Mouse (Mus musculus): ENCODE results near the gene Tmx2. TPM values are rescaled to one million over a fixed set of nuclear protein-coding genes. Genes with fewer than 3 reads are reported as not detected.

Gene Tmx2
- polyA plus RNA-seq, 2 experiments: 66.0 to 93.0 TPM

- Histone ChIP-seq H3K4me1 (ENCODE audit: control insufficient read depth, insufficient read depth, low read length) (no peaks in the 10 kb centered on the region), H3K36me3 (ENCODE audit: control insufficient read depth, insufficient read depth, low read length) (peaks cover 46% of the 10 kb centered on the region), H3K9me3 (ENCODE audit: control insufficient read depth, low read length) (no peaks in the 10 kb centered on the region), H3K27me3 (ENCODE audit: control insufficient read depth, insufficient read depth, low read length) (no peaks in the 10 kb centered on the region), H3K4me2 (replicated peaks; ENCODE audit: low read depth, low read length, severe bottlenecking) (no peak overlapping the region), H3K27ac (replicated peaks; ENCODE audit: low read depth, low read length) (no peak overlapping the region), H3K9ac (ENCODE audit: low read depth, low read length, severe bottlenecking) (no peak overlapping the region), H3K4me3 (replicated peaks; ENCODE audit: low read length) (no peak overlapping the region)
- DNase-seq (ENCODE audit: low spot score) (no peak), ATAC-seq (ENCODE audit: low FRiP score, low read depth) (no peak)
- TF ChIP-seq POLR2A (IDR thresholded peaks at IDR 0.05; ENCODE audit: borderline replicate concordance, extremely low read depth, insufficient read depth, insufficient read length): no peak
- 87% methylated on average over 3 of the region's 3 CpGs for WGBS
These were observed 55.4 kb downstream of the Tmx2 start for GRCm38 (mm10) chr2:84623428-84624119.

GRCm38 (mm10) chr2:84622668-84623067, 56.3 kb downstream of the Tmx2 start:
- Histone ChIP-seq H3K9me3 (ENCODE audit: control insufficient read depth, low read length) (no peaks in the 10 kb centered on the region), H3K27ac (replicated peaks; ENCODE audit: low read depth, low read length) (no peak overlapping the region), H3K36me3 (ENCODE audit: control insufficient read depth, insufficient read depth, low read length) (peaks cover 46% of the 10 kb centered on the region), H3K4me3 (replicated peaks; ENCODE audit: low read length) (no peak overlapping the region), H3K4me2 (replicated peaks; ENCODE audit: low read depth, low read length, severe bottlenecking) (no peak overlapping the region), H3K9ac (ENCODE audit: low read depth, low read length, severe bottlenecking) (no peak overlapping the region), H3K27me3 (ENCODE audit: control insufficient read depth, insufficient read depth, low read length) (no peaks in the 10 kb centered on the region), H3K4me1 (ENCODE audit: control insufficient read depth, insufficient read depth, low read length) (no peaks in the 10 kb centered on the region)
- DNase-seq (ENCODE audit: low spot score) (no peak), ATAC-seq (ENCODE audit: low FRiP score, low read depth) (no peak)
- WGBS: 82% methylated on average over 2 of the region's 2 CpGs
- TF ChIP-seq POLR2A (IDR thresholded peaks at IDR 0.05; ENCODE audit: borderline replicate concordance, extremely low read depth, insufficient read depth, insufficient read length): no peak

Other genes starting within 250 kb of the Tmx2 start
- 22.7 and 28.3 TPM in 2 replicates for gene Tfpi, start 202.4 kb downstream of the Tmx2 start, polyA plus RNA-seq (2012; rRNA removed)
- 29.6 and 31.2 TPM in 2 replicates for gene Tfpi, start 202.4 kb downstream of the Tmx2 start, polyA plus RNA-seq (2014; fragmentation: Nextera tagmentation; extraction: Ambion mirVana)
- 85.0 and 92.1 TPM in 2 replicates for gene Ctnnd1, start 28.4 kb downstream of the Tmx2 start, polyA plus RNA-seq (2012; rRNA removed)
- 46.0 and 47.7 TPM in 2 replicates for gene Ctnnd1, start 28.4 kb downstream of the Tmx2 start, polyA plus RNA-seq (2014; fragmentation: Nextera tagmentation; extraction: Ambion mirVana)
- gene Btbd18, start 20.1 kb downstream of the Tmx2 start, polyA plus RNA-seq (2012; rRNA removed): 0.01 TPM in 1 of 2 replicates, not detected in the other
- gene Btbd18, start 20.1 kb downstream of the Tmx2 start, polyA plus RNA-seq (2014; fragmentation: Nextera tagmentation; extraction: Ambion mirVana): 0.14 and 0.15 TPM in 2 replicates
- 224 and 297 TPM in 2 replicates for gene Selenoh, start 8.4 kb downstream of the Tmx2 start, polyA plus RNA-seq (2012; rRNA removed)
- 274 and 276 TPM in 2 replicates for gene Selenoh, start 8.4 kb downstream of the Tmx2 start, polyA plus RNA-seq (2014; fragmentation: Nextera tagmentation; extraction: Ambion mirVana)
- gene Gm28635, start 1.1 kb downstream of the Tmx2 start, polyA plus RNA-seq (2012; rRNA removed): not detected in 2 replicates
- gene Gm28635, start 1.1 kb downstream of the Tmx2 start, polyA plus RNA-seq (2014; fragmentation: Nextera tagmentation; extraction: Ambion mirVana): not detected in 2 replicates
- gene Med19, start 738 bp downstream of the Tmx2 start, polyA plus RNA-seq (2012; rRNA removed): 20.4 and 20.7 TPM in 2 replicates
- gene Med19, start 738 bp downstream of the Tmx2 start, polyA plus RNA-seq (2014; fragmentation: Nextera tagmentation; extraction: Ambion mirVana): 33.6 and 33.7 TPM in 2 replicates
- gene Zdhhc5, start 36.0 kb upstream of the Tmx2 start, polyA plus RNA-seq (2012; rRNA removed): 46.6 and 55.4 TPM in 2 replicates
- 34.0 and 36.5 TPM in 2 replicates for gene Zdhhc5, start 36.0 kb upstream of the Tmx2 start, polyA plus RNA-seq (2014; fragmentation: Nextera tagmentation; extraction: Ambion mirVana)
- gene Clp1, start 48.2 kb upstream of the Tmx2 start, polyA plus RNA-seq (2012; rRNA removed): 19.5 and 21.1 TPM in 2 replicates
- 30.7 and 30.9 TPM in 2 replicates for gene Clp1, start 48.2 kb upstream of the Tmx2 start, polyA plus RNA-seq (2014; fragmentation: Nextera tagmentation; extraction: Ambion mirVana)
- 13.2 and 14.6 TPM in 2 replicates for gene Ypel4, start 54.9 kb upstream of the Tmx2 start, polyA plus RNA-seq (2012; rRNA removed)
- 7.4 and 9.0 TPM in 2 replicates for gene Ypel4, start 54.9 kb upstream of the Tmx2 start, polyA plus RNA-seq (2014; fragmentation: Nextera tagmentation; extraction: Ambion mirVana)
- 11.6 and 14.9 TPM in 2 replicates for gene Gm19426, start 64.5 kb upstream of the Tmx2 start, polyA plus RNA-seq (2012; rRNA removed)
- gene Gm19426, start 64.5 kb upstream of the Tmx2 start, polyA plus RNA-seq (2014; fragmentation: Nextera tagmentation; extraction: Ambion mirVana): 4.3 and 5.7 TPM in 2 replicates
- gene Serping1, start 96.3 kb upstream of the Tmx2 start, polyA plus RNA-seq (2012; rRNA removed): 38.9 and 41.2 TPM in 2 replicates
- 44.1 and 44.4 TPM in 2 replicates for gene Serping1, start 96.3 kb upstream of the Tmx2 start, polyA plus RNA-seq (2014; fragmentation: Nextera tagmentation; extraction: Ambion mirVana)
- gene Ube2l6, start 119.7 kb upstream of the Tmx2 start, polyA plus RNA-seq (2012; rRNA removed): 20.9 and 24.6 TPM in 2 replicates
- 33.5 and 37.2 TPM in 2 replicates for gene Ube2l6, start 119.7 kb upstream of the Tmx2 start, polyA plus RNA-seq (2014; fragmentation: Nextera tagmentation; extraction: Ambion mirVana)
- gene Smtnl1, start 143.5 kb upstream of the Tmx2 start, polyA plus RNA-seq (2012; rRNA removed): 0.06 and 0.24 TPM in 2 replicates
- 0.22 and 0.55 TPM in 2 replicates for gene Smtnl1, start 143.5 kb upstream of the Tmx2 start, polyA plus RNA-seq (2014; fragmentation: Nextera tagmentation; extraction: Ambion mirVana)
- gene Timm10, start 147.9 kb upstream of the Tmx2 start, polyA plus RNA-seq (2012; rRNA removed): 52.3 and 59.7 TPM in 2 replicates
- gene Timm10, start 147.9 kb upstream of the Tmx2 start, polyA plus RNA-seq (2014; fragmentation: Nextera tagmentation; extraction: Ambion mirVana): 56.0 and 58.4 TPM in 2 replicates
- gene Slc43a1, start 159.7 kb upstream of the Tmx2 start, polyA plus RNA-seq (2012; rRNA removed): 25.8 and 35.9 TPM in 2 replicates
- 15.5 and 18.5 TPM in 2 replicates for gene Slc43a1, start 159.7 kb upstream of the Tmx2 start, polyA plus RNA-seq (2014; fragmentation: Nextera tagmentation; extraction: Ambion mirVana)
- gene Rtn4rl2, start 207.6 kb upstream of the Tmx2 start, polyA plus RNA-seq (2012; rRNA removed): 4.5 and 6.5 TPM in 2 replicates
- 1.5 and 1.9 TPM in 2 replicates for gene Rtn4rl2, start 207.6 kb upstream of the Tmx2 start, polyA plus RNA-seq (2014; fragmentation: Nextera tagmentation; extraction: Ambion mirVana)

All from limb, embryonic 14.5 days (tissue).